Mouse (Mus musculus): ENCODE measurements around the gene Ston2. TPM values are rescaled to one million over a fixed set of nuclear protein-coding genes. Genes with fewer than 3 reads are reported as not detected.

The Ston2 gene
- polyA plus RNA-seq, 1 experiment from 2014 or later, result 8.1 TPM

- no peak for TF ChIP-seq CTCF (IDR thresholded peaks at IDR 0.05; ENCODE audit: low read depth)
- H3K9me3 ChIP-seq (replicated peaks; ENCODE audit: low read length), result no peaks in the 10 kb centered on the region
- DNase-seq (ENCODE audit: low spot score) (no peak), ATAC-seq (replicated peaks; ENCODE audit: low FRiP score, low read depth) (no peak)
- no peaks in the 10 kb centered on the region for H3K4me1 ChIP-seq (replicated peaks; ENCODE audit: insufficient read depth, low read length)
- H3K4me3 ChIP-seq (replicated peaks; ENCODE audit: low read depth, low read length), result no peak overlapping the region
- WGBS, result 72% methylated on average over 6 of the region's 6 CpGs
- H3K27ac ChIP-seq, result no peak overlapping the region
- no peak overlapping the region for H3K9ac ChIP-seq (ENCODE audit: low read depth, low read length)
- no peaks in the 10 kb centered on the region for H3K36me3 ChIP-seq (ENCODE audit: insufficient read depth, low read length)
- no peaks in the 10 kb centered on the region for H3K27me3 ChIP-seq (ENCODE audit: insufficient read depth, low read length)
- H3K4me2 ChIP-seq (ENCODE audit: low read length), result no peak overlapping the region
These were observed 72.5 kb downstream of the Ston2 start for GRCm38 (mm10) chr12:91715686-91716085.

- Histone ChIP-seq H3K36me3 (ENCODE audit: insufficient read depth, low read length) (no peaks in the 10 kb centered on the region), H3K27me3 (ENCODE audit: insufficient read depth, low read length) (no peaks in the 10 kb centered on the region), H3K4me3 (replicated peaks; ENCODE audit: low read depth, low read length) (no peak overlapping the region), H3K9ac (ENCODE audit: low read depth, low read length) (no peak overlapping the region), H3K4me1 (replicated peaks; ENCODE audit: insufficient read depth, low read length) (no peaks in the 10 kb centered on the region), H3K9me3 (replicated peaks; ENCODE audit: low read length) (no peaks in the 10 kb centered on the region), H3K27ac (no peak overlapping the region), H3K4me2 (ENCODE audit: low read length) (no peak overlapping the region)
- WGBS, result 87% methylated on average over 7 of the region's 7 CpGs
- DNase-seq (ENCODE audit: low spot score) (no peak), ATAC-seq (replicated peaks; ENCODE audit: low FRiP score, low read depth) (no peak)
- no peak for TF ChIP-seq CTCF (IDR thresholded peaks at IDR 0.05; ENCODE audit: low read depth)
These were observed 74.8 kb downstream of the Ston2 start for GRCm38 (mm10) chr12:91713358-91713757.

- H3K27ac ChIP-seq, result no peak overlapping the region
- no peaks in the 10 kb centered on the region for H3K9me3 ChIP-seq (replicated peaks; ENCODE audit: low read length)
- no peaks in the 10 kb centered on the region for H3K36me3 ChIP-seq (ENCODE audit: insufficient read depth, low read length)
- H3K4me1 ChIP-seq (replicated peaks; ENCODE audit: insufficient read depth, low read length), result no peaks in the 10 kb centered on the region
- ATAC-seq (replicated peaks; ENCODE audit: low FRiP score, low read depth), result no peak
- H3K9ac ChIP-seq (ENCODE audit: low read depth, low read length), result no peak overlapping the region
- 91% methylated on average over 4 of the region's 4 CpGs for WGBS
- no peaks in the 10 kb centered on the region for H3K27me3 ChIP-seq (ENCODE audit: insufficient read depth, low read length)
- no peak overlapping the region for H3K4me2 ChIP-seq (ENCODE audit: low read length)
- H3K4me3 ChIP-seq (replicated peaks; ENCODE audit: low read depth, low read length), result no peak overlapping the region
- no peak for DNase-seq (ENCODE audit: low spot score)
- TF ChIP-seq CTCF (IDR thresholded peaks at IDR 0.05; ENCODE audit: low read depth), result no peak
These were observed 76.5 kb downstream of the Ston2 start for GRCm38 (mm10) chr12:91711655-91712054.

GRCm38 (mm10) chr12:91710876-91711275, 77.3 kb downstream of the Ston2 start:
- no peak overlapping the region for H3K27ac ChIP-seq
- H3K4me1 ChIP-seq (replicated peaks; ENCODE audit: insufficient read depth, low read length), result no peaks in the 10 kb centered on the region
- no peak overlapping the region for H3K4me3 ChIP-seq (replicated peaks; ENCODE audit: low read depth, low read length)
- H3K4me2 ChIP-seq (ENCODE audit: low read length), result no peak overlapping the region
- H3K9ac ChIP-seq (ENCODE audit: low read depth, low read length), result no peak overlapping the region
- ATAC-seq (replicated peaks; ENCODE audit: low FRiP score, low read depth), result no peak
- H3K27me3 ChIP-seq (ENCODE audit: insufficient read depth, low read length), result no peaks in the 10 kb centered on the region
- WGBS, result 25% methylated on average over 3 of the region's 3 CpGs
- no peaks in the 10 kb centered on the region for H3K36me3 ChIP-seq (ENCODE audit: insufficient read depth, low read length)
- no peaks in the 10 kb centered on the region for H3K9me3 ChIP-seq (replicated peaks; ENCODE audit: low read length)
- no peak for DNase-seq (ENCODE audit: low spot score)
- no peak for TF ChIP-seq CTCF (IDR thresholded peaks at IDR 0.05; ENCODE audit: low read depth)

GRCm38 (mm10) chr12:91709634-91710033, 78.6 kb downstream of the Ston2 start:
- H3K27me3 ChIP-seq (ENCODE audit: insufficient read depth, low read length), result no peaks in the 10 kb centered on the region
- H3K36me3 ChIP-seq (ENCODE audit: insufficient read depth, low read length), result no peaks in the 10 kb centered on the region
- no peak overlapping the region for H3K4me3 ChIP-seq (replicated peaks; ENCODE audit: low read depth, low read length)
- no peak for TF ChIP-seq CTCF (IDR thresholded peaks at IDR 0.05; ENCODE audit: low read depth)
- WGBS, result 53% methylated on average over 6 of the region's 6 CpGs
- H3K4me2 ChIP-seq (ENCODE audit: low read length), result no peak overlapping the region
- no peak overlapping the region for H3K27ac ChIP-seq
- no peaks in the 10 kb centered on the region for H3K9me3 ChIP-seq (replicated peaks; ENCODE audit: low read length)
- no peak overlapping the region for H3K9ac ChIP-seq (ENCODE audit: low read depth, low read length)
- DNase-seq (ENCODE audit: low spot score) (no peak), ATAC-seq (replicated peaks; ENCODE audit: low FRiP score, low read depth) (no peak)
- H3K4me1 ChIP-seq (replicated peaks; ENCODE audit: insufficient read depth, low read length), result no peaks in the 10 kb centered on the region

GRCm38 (mm10) chr12:91709232-91709631, 79.0 kb downstream of the Ston2 start:
- no peak overlapping the region for H3K4me2 ChIP-seq (ENCODE audit: low read length)
- no peaks in the 10 kb centered on the region for H3K36me3 ChIP-seq (ENCODE audit: insufficient read depth, low read length)
- no peak overlapping the region for H3K27ac ChIP-seq
- H3K9ac ChIP-seq (ENCODE audit: low read depth, low read length), result no peak overlapping the region
- H3K27me3 ChIP-seq (ENCODE audit: insufficient read depth, low read length), result no peaks in the 10 kb centered on the region
- H3K4me3 ChIP-seq (replicated peaks; ENCODE audit: low read depth, low read length), result no peak overlapping the region
- H3K4me1 ChIP-seq (replicated peaks; ENCODE audit: insufficient read depth, low read length), result no peaks in the 10 kb centered on the region
- DNase-seq (ENCODE audit: low spot score), result no peak
- ATAC-seq (replicated peaks; ENCODE audit: low FRiP score, low read depth), result no peak
- WGBS, result 58% methylated on average over 5 of the region's 5 CpGs
- TF ChIP-seq CTCF (IDR thresholded peaks at IDR 0.05; ENCODE audit: low read depth), result no peak
- H3K9me3 ChIP-seq (replicated peaks; ENCODE audit: low read length), result no peaks in the 10 kb centered on the region

- TF ChIP-seq CTCF (IDR thresholded peaks at IDR 0.05; ENCODE audit: low read depth), result no peak
- WGBS, result 83% methylated on average over 4 of the region's 4 CpGs
- Histone ChIP-seq H3K4me2 (ENCODE audit: low read length) (no peak overlapping the region), H3K27ac (no peak overlapping the region), H3K4me1 (replicated peaks; ENCODE audit: insufficient read depth, low read length) (no peaks in the 10 kb centered on the region), H3K9me3 (replicated peaks; ENCODE audit: low read length) (no peaks in the 10 kb centered on the region), H3K9ac (ENCODE audit: low read depth, low read length) (no peak overlapping the region), H3K36me3 (ENCODE audit: insufficient read depth, low read length) (no peaks in the 10 kb centered on the region), H3K27me3 (ENCODE audit: insufficient read depth, low read length) (no peaks in the 10 kb centered on the region), H3K4me3 (replicated peaks; ENCODE audit: low read depth, low read length) (no peak overlapping the region)
- DNase-seq (ENCODE audit: low spot score) (no peak), ATAC-seq (replicated peaks; ENCODE audit: low FRiP score, low read depth) (no peak)
These were observed 80.4 kb downstream of the Ston2 start for GRCm38 (mm10) chr12:91707807-91708206.
